Mouse (Mus musculus) retina, embryonic 14.5 days (tissue): ENCODE data around the gene Gm3115.
"Not testable (repeated sequence)": the region's sequence is repeated elsewhere in the genome, so short reads cannot be mapped to it uniquely, and the experiment has no call there.

ENCODE experiments used
- DNase-seq: peaks from one replicate; pipeline ENCODE4 v3.0.0-alpha.2; 2015; ENCODE audit warnings: low spot score

Gene Gm3115

GRCm38 (mm10) chr14:4083820-4084219 lies at the start of gene Gm3115:
Gene Gm3115 (plus strand): TSS chr14:4084120.
- not testable (repeated sequence) for DNase-seq

GRCm38 (mm10) chr14:4110426-4110825 lies 26.5 kb downstream of the Gm3115 start, which contains the start of gene Gm8108:
Gene Gm8108 (plus strand): TSS chr14:4110526.
- peak; percentile 16 for DNase-seq

- DNase-seq: not testable (repeated sequence)
Observed at GRCm38 (mm10) chr14:4141646-4142045, 57.7 kb downstream of the Gm3115 start.
